Mouse (Mus musculus) left cerebral cortex, adult 8-10 months (tissue): ENCODE data around the gene Tox2. TPM values are rescaled to one million over a fixed set of nuclear protein-coding genes. Genes with fewer than 3 reads are reported as not detected.

Experiments used
- DNase-seq, 2 experiments: peaks; one replicate each; pipeline ENCODE4 v3.0.0; 2022; ENCODE audit warnings: low spot score in 2 of 2
- total RNA-seq, 4 experiments: library from RNA; stranded (reverse); gene quantifications; 2 replicates each; pipeline ENCODE4 v1.2.4; 2022

Gene Tox2
- total RNA-seq, 4 experiments from 2014 or later: 28.8 to 37.3 (median 34.1) TPM

- no peak for DNase-seq
These were observed 107.3 kb downstream of the Tox2 start for GRCm38 (mm10) chr2:163310163-163310688.

DNA sequence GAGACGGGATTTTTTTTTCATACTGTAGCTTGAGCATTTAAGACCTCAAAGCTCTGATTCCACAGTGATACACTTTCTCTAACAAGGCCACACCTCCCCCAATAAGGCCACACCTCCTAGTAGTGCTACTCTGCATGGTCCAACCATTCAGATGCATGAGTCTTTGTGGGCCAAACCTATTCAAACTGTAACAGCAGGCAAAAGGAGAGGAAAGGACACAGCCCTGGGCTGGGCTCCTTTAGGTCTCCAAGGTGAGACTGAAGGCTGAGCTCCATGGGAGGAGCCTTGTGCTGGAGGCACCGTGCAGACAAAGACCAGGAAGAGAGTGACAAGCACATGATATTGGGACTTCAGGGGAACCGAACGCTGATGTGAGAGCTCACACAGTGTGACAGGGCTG, 114.4 kb downstream of the Tox2 start:
- no peak for DNase-seq

DNA sequence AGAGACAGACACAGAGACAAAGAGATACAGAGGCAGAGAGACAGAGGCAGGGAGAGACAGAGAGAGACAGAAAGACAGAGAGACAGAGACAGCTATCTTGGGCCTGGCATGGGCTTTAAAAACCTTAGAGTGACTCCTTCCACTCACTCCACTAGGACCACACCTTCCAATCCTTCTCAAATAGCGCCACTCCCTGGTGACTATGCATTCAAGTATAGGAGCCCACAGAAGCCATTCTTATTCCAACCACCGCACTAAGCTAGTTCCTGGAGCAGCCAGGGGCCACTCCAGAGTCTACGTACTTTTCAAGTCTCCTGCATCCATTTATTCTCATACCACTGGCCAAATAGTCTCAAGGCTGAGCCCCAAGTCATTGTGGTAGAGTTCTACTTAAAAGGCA, 115.9 kb downstream of the Tox2 start:
- no peak for DNase-seq

- DNase-seq: no peak
These were observed 120.2 kb downstream of the Tox2 start for GRCm38 (mm10) chr2:163323163-163323562.

DNA sequence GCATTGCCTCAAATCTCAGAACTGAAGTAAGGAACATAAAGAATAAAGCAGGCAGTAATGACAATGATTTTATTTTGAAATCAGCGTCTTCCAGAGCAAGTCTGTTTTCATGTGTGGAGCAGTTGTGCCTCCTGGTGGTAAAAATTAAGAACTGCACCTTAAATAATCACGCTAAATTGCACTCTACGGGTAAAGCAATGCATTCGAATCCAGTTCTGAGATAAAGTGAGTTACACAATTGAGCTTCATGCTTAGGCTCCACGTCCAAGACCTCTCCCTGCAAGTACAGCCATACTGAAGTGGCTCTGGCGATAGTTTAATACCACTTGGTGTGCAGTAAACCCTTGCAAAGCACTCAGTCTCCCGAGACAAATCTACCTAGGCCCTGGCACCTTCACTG, 127.8 kb downstream of the Tox2 start:
- peak in 1 of 2 experiments; percentile 28 for DNase-seq

- no peak for DNase-seq
These were observed 128.5 kb downstream of the Tox2 start for GRCm38 (mm10) chr2:163331423-163331822.

- peak; percentile 9 to 53 for DNase-seq
These were observed 129.6 kb downstream of the Tox2 start for GRCm38 (mm10) chr2:163332368-163333055.

DNA sequence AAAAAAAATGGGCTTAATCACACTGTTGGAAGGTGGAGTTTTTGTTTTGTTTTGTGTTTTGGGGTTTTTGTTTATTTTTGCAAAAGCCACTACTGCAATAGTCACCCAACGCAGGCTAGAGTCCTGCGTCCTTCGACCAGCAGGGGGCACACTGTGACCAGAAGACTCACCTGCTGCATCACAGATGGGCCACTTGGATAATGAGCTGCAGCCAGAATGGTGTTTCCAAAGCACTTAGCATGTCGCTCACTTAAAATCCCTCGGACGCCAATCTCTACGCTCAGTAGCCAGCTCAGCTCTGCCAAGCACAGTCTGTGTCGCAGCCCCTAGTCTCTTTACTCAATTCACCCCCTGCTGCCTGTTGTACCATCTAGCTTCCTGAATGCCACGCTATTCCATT, 137.3 kb downstream of the Tox2 start:
- peak in 1 of 2 experiments; percentile 13 for DNase-seq

DNA sequence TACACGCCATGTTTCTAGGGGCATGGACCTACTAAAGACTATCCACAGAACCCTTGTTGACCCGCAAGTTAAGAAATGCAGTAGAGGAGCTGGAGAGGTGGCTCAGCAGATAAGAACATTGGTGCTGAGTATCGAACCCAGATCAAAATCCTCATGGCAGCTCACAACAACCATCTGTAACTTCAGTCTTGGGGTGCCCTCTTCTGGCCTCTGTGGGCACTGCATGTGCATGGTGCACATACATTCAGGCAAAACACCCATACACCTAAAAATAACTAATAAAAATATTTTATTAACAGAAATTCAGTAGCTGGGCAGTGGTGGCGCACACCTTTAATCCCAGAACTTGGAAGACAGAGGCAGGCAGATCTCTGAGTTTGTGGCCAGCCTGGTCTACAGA, 140.7 kb downstream of the Tox2 start:
- no peak for DNase-seq

DNA sequence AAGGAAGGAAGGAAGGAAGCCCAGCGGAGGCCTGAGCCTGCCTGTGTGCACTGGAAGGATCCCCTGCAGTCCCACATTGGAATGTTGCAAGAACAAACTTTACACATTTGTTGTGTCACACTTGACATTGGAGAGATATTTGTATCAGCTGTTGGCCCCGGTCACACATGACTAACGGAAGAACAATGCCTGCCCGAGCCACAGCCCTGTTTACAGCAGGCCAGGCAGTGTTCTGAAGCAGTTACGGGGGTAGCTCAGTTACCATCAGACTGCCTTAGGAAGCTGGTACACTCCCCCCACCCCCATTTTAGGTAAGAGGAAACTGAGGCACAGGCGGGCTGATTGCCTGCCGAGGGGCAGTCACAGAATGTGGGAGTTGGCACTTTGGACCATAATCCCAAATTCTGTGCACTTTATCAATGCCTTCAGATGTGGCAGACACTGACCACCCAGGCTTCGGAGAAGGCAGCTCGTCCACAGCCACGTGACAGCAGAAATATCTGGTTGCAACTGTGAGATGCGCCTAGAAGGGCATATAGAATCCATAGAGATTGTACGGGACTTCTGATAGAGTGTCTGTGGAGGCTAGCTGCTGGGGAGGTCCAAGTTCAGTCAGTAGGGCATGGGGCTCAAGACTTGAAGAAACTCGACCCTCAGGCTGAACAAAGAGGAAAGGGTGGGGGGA, 142.2 kb downstream of the Tox2 start:
- no peak for DNase-seq

- no peak for DNase-seq
These were observed 143.6 kb downstream of the Tox2 start for GRCm38 (mm10) chr2:163346497-163346896.

- DNase-seq: no peak
These were observed 144.7 kb downstream of the Tox2 start for GRCm38 (mm10) chr2:163347517-163348184.

- DNase-seq: no peak
These were observed 145.8 kb downstream of the Tox2 start for GRCm38 (mm10) chr2:163348677-163349076.

DNA sequence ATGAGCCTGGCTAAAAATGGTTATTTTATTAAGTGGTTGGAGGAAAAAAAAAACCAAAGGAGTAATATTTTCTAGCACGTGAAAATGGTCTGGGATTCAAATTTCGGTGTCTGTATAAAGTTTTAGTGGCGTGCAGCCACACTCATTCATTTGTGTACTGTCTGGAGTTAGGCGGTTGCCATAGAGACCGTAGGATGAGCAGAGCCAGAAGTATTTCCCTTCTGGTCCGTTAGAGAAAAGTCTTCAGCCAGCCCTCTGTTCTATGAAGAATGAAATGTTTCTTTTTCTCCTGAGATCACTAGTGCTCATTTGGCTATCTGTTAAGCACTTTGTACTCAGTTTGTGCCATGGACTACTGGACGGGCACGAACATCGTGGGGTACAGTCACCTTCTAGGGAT, 146.5 kb downstream of the Tox2 start:
- no peak for DNase-seq

- no peak for DNase-seq
These were observed 147.5 kb downstream of the Tox2 start for GRCm38 (mm10) chr2:163350443-163350842.

GRCm38 (mm10) chr2:163353731-163354130, 150.8 kb downstream of the Tox2 start:
- no peak for DNase-seq

- no peak for DNase-seq
These were observed 152.7 kb downstream of the Tox2 start for GRCm38 (mm10) chr2:163355666-163356065.

DNA sequence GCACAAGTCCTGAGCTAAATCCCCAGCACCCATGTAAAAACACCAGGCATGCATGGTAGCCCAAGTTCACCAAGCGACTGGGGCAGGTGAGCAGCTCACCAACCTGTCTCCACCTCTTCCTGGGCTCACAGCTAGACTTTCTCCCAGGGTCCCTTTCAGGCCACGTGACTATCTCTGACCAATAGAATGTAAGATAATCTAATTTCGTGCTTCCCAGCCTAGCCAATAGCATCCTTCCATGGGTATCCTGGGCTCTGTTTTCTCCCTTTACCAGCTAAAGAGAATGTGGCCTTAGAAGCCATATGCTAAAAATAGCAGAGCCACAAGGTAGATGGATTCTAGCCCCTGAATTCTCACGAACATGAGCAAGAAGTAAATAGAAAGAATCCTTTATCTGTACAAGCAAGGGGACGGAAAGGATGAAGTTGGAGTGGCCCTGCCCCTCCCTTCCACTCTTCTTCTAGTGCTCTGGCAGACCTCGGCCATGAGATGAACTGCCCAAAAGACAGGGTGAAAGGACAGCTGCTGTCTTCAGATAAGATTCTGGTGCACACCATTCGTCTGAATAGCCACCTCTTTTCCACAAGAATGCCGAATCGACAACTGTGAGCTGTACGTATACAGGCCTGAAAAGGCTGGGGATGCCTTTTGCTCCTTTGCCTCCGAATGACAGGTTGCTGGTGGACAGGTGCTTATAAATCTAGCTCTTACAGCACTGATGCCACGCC, 153.4 kb downstream of the Tox2 start:
- no peak for DNase-seq

- DNase-seq: no peak
These were observed 155.7 kb downstream of the Tox2 start for GRCm38 (mm10) chr2:163358662-163359061.

DNA sequence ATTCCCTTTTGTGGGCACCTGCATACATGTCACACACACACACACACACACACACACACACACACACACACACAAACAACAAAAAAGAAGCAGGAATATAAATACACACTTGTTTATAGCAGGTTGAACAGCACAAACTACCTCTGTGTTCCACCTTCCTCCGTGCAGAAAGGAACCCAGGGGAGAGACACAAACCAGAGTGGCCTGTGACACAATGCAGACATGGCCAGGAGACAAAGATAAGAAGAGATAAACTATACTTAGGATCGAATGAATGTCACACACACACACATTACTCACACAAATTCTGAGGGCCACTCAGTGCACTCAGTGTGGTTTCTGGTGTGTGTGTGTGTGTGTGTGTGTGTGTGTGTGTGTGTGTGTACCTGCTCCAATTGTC, 156.3 kb downstream of the Tox2 start:
- DNase-seq: no peak

GRCm38 (mm10) chr2:163360858-163361623, 158.1 kb downstream of the Tox2 start:
- no peak for DNase-seq
